Mouse (Mus musculus): ENCODE data around the gene Asb6. TPM values are rescaled to one million over a fixed set of nuclear protein-coding genes. Genes with fewer than 3 reads are reported as not detected.

Gene Asb6
- polyA plus RNA-seq, 1 experiment from 2014 or later = 37.8 TPM

- Histone ChIP-seq H3K36me3 (peaks cover 44% of the 10 kb centered on the region), H3K27me3 (no peaks in the 10 kb centered on the region), H3K9ac (no peak overlapping the region), H3K4me1 (peaks cover 32% of the 10 kb centered on the region), H3K9me3 (replicated peaks) (no peaks in the 10 kb centered on the region), H3K4me3 (replicated peaks) (no peak overlapping the region), H3K27ac (replicated peaks) (no peak overlapping the region), H3K4me2 (replicated peaks) (no peak overlapping the region)
- WGBS = 87% methylated on average over 7 of the region's 7 CpGs
- ATAC-seq (ENCODE audit: insufficient number of reproducible peaks, low FRiP score, low TSS enrichment, low read depth) = no peak
Measured at GRCm38 (mm10) chr2:30810573-30810972, 19.6 kb downstream of the Asb6 start.

GRCm38 (mm10) chr2:30809503-30809902, 20.6 kb downstream of the Asb6 start:
- H3K9ac ChIP-seq = no peak overlapping the region
- H3K4me2 ChIP-seq (replicated peaks) = no peak overlapping the region
- ATAC-seq (ENCODE audit: insufficient number of reproducible peaks, low FRiP score, low TSS enrichment, low read depth) = no peak
- H3K27ac ChIP-seq (replicated peaks) = no peak overlapping the region
- H3K36me3 ChIP-seq = peaks cover 34% of the 10 kb centered on the region
- H3K4me3 ChIP-seq (replicated peaks) = no peak overlapping the region; the same call in 1 of the 2 replicates
- H3K9me3 ChIP-seq (replicated peaks) = no peaks in the 10 kb centered on the region
- H3K4me1 ChIP-seq = peaks cover 32% of the 10 kb centered on the region
- WGBS = 77% methylated on average over 5 of the region's 5 CpGs
- no peaks in the 10 kb centered on the region for H3K27me3 ChIP-seq

- no peaks in the 10 kb centered on the region for H3K27me3 ChIP-seq
- peaks cover 22% of the 10 kb centered on the region for H3K36me3 ChIP-seq
- peak overlapping the region; percentile 64 for H3K9ac ChIP-seq
- no peak for ATAC-seq (ENCODE audit: insufficient number of reproducible peaks, low FRiP score, low TSS enrichment, low read depth)
- peak overlapping the region; percentile 69 for H3K27ac ChIP-seq (replicated peaks)
- H3K4me1 ChIP-seq = peaks cover 32% of the 10 kb centered on the region
- H3K9me3 ChIP-seq (replicated peaks) = no peaks in the 10 kb centered on the region
- WGBS = 3% methylated on average over 10 of the region's 10 CpGs
- peak overlapping the region; percentile 72 for H3K4me3 ChIP-seq (replicated peaks)
- H3K4me2 ChIP-seq (replicated peaks) = peak overlapping the region; percentile 88
Measured at GRCm38 (mm10) chr2:30808296-30808655, 21.9 kb downstream of the Asb6 start.

DNA sequence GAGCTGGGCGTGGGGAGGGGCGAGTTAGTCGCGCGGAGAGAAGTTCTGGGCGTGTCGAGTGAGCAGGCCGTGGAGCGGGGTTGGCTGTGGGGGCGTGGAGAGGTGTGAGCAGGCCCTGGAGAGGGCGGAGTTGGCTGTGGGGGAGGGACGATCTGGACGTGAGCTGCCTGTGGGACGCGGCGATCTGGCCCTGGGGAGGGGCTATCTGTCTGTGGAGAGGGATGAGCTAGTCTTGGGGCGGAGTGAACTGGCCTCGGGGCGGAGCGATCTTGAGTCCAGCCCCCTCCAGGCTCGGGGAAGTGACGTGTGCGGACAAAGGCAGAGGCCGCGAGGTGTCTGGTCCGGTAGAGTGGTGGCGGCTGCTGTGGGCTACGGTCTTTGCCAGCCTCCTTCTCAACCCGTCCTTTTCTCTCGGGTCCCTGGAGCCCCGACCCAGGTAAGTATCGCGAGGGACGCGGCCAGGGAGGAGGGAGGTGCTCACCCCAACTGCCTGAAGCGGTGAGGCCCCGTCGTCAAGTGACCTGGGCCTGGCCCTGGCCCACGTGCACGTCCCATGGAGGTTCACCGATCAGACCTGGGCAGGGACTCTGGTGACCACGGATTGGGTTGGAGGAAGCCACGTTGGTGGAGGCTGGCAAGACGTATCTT, 22.4 kb downstream of the Asb6 start, which contains the start of gene Ntmt1:
Ntmt1 (plus strand) TSS at position 179 of the 648 bp plus-strand sequence.
- H3K4me2 ChIP-seq (replicated peaks) = peak within 1 kb of the TSS; percentile 88
- peak; percentile 99 for ATAC-seq (ENCODE audit: insufficient number of reproducible peaks, low FRiP score, low TSS enrichment, low read depth)

DNA sequence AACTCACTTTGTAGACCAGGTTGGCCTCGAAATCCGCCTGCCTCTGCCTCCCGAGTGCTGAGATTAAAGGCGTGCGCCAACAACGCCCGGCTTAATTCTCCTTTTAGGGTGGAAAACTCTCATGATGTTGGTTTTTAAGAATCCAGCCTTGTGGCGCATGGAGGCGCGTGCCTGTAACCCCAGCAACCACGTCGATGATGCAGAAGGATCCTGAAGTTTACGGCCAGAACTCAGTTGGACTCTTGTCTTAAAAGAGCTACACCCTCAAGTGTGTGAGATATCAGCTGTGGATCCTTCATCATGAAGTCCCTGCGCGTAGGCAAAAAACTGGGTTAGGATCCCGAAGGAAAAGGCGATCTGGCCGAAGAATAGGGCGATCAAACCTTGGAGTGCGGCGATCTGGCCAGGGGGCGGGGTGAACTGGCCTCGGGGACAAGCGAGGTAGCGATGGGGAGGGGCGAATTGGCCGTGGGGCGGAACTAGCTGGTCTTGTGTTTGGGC, 22.9 kb downstream of the Asb6 start:
- Histone ChIP-seq H3K9me3 (replicated peaks) (no peaks in the 10 kb centered on the region), H3K4me2 (replicated peaks) (peak overlapping the region; percentile 88), H3K27ac (replicated peaks) (peak overlapping the region; percentile 69), H3K36me3 (peaks cover 11% of the 10 kb centered on the region; the same call in 1 of the 2 replicates), H3K4me3 (replicated peaks) (peak overlapping the region; percentile 72), H3K4me1 (peaks cover 32% of the 10 kb centered on the region), H3K27me3 (peaks cover 9% of the 10 kb centered on the region), H3K9ac (peak overlapping the region; percentile 35; the same call in 1 of the 2 replicates)
- WGBS = 9% methylated on average over 28 of the region's 28 CpGs
- ATAC-seq (ENCODE audit: insufficient number of reproducible peaks, low FRiP score, low TSS enrichment, low read depth) = no peak; the same call in 1 of the 2 replicates

More for the DNA sequence above, 22.4 kb downstream of the Asb6 start, which contains the start of gene Ntmt1:
- Histone ChIP-seq H3K4me3 (replicated peaks) (peak within 1 kb of the TSS; percentile 72), H3K36me3 (peaks cover 17% of the 10 kb centered on the region; the same call in 1 of the 2 replicates), H3K9me3 (replicated peaks) (no peaks in the 10 kb centered on the region), H3K27ac (replicated peaks) (peak within 1 kb of the TSS; percentile 69), H3K9ac (peak within 1 kb of the TSS; percentile 64), H3K4me1 (peaks cover 32% of the 10 kb centered on the region), H3K27me3 (peaks cover 3% of the 10 kb centered on the region)
- under 1% methylated on average over 40 of the region's 44 CpGs for WGBS

DNA sequence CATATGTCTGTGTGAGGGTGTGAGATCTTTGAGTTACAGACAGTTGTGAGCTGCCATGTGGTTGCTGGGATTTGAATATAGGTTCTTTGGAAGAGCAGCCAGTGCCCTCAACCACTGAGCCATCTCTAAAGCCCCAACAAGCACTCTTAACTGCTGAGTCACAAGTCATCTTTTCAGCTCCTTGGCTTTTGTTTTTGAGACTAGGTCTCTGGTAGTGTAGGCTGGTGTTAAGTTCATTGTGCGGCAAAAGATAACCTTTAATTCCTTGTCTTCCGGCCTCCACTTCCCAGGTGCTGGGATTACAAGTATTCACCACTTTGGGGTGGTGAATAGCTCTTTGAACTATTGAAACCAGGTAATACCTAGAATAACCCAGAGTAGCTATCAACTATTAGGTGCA, 24.1 kb downstream of the Asb6 start:
- no peak overlapping the region for H3K9ac ChIP-seq
- no peaks in the 10 kb centered on the region for H3K9me3 ChIP-seq (replicated peaks)
- H3K4me2 ChIP-seq (replicated peaks) = no peak overlapping the region
- H3K4me1 ChIP-seq = peaks cover 41% of the 10 kb centered on the region
- peaks cover 21% of the 10 kb centered on the region for H3K27me3 ChIP-seq
- WGBS = 89% methylated on average over 2 of the region's 2 CpGs
- ATAC-seq (ENCODE audit: insufficient number of reproducible peaks, low FRiP score, low TSS enrichment, low read depth) = no peak
- H3K27ac ChIP-seq (replicated peaks) = no peak overlapping the region
- peaks cover 4% of the 10 kb centered on the region; the same call in 1 of the 2 replicates for H3K36me3 ChIP-seq
- no peak overlapping the region for H3K4me3 ChIP-seq (replicated peaks)

DNA sequence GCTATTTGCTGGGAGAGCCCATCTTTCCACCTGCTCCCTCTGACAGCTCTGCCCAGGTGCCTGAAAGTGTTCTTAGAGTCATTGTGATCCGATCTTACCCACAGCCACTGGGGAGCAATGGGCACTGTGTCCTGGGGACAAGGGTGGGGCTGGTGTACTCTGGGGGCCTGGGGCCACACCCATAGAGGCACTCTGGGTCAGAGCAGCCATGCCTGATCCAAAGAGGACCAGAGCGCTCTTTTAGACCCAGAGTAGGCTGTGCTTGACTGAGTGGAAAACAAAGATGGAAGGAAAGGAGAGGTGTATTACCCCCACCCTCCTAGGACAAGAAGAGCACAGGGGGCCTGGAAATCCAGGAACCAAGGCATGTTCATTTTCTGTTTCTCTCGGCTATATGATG, 26.5 kb downstream of the Asb6 start, which contains the start of gene 1700001O22Rik:
1700001O22Rik (minus strand) TSS at position 58 of the 400 bp plus-strand sequence.
- H3K27me3 ChIP-seq = peaks cover 25% of the 10 kb centered on the region

GRCm38 (mm10) chr2:30801067-30801852, 28.9 kb downstream of the Asb6 start:
- Histone ChIP-seq H3K9ac (peak overlapping the region; percentile 35), H3K4me1 (peaks cover 27% of the 10 kb centered on the region), H3K36me3 (no peaks in the 10 kb centered on the region), H3K27ac (replicated peaks) (0 out of 2 replicates have a peak overlapping the region, but pooled peaks have one; percentile 3), H3K4me3 (replicated peaks) (peak overlapping the region; percentile 48), H3K27me3 (peaks cover 25% of the 10 kb centered on the region), H3K4me2 (replicated peaks) (peak overlapping the region; percentile 97), H3K9me3 (replicated peaks) (no peaks in the 10 kb centered on the region)
- ATAC-seq (ENCODE audit: insufficient number of reproducible peaks, low FRiP score, low TSS enrichment, low read depth) = no peak
- under 1% methylated on average over 77 of the region's 77 CpGs for WGBS

More for the DNA sequence above, 26.5 kb downstream of the Asb6 start, which contains the start of gene 1700001O22Rik:
- WGBS = 79% methylated on average over 3 of the region's 3 CpGs
- peaks cover 29% of the 10 kb centered on the region for H3K4me1 ChIP-seq
- no peak within 1 kb of the TSS for H3K27ac ChIP-seq (replicated peaks)
- no peaks in the 10 kb centered on the region for H3K9me3 ChIP-seq (replicated peaks)
- H3K4me2 ChIP-seq (replicated peaks) = no peak within 1 kb of the TSS
- no peaks in the 10 kb centered on the region for H3K36me3 ChIP-seq
- no peak within 1 kb of the TSS for H3K4me3 ChIP-seq (replicated peaks)
- ATAC-seq (ENCODE audit: insufficient number of reproducible peaks, low FRiP score, low TSS enrichment, low read depth) = no peak
- no peak within 1 kb of the TSS for H3K9ac ChIP-seq

DNA sequence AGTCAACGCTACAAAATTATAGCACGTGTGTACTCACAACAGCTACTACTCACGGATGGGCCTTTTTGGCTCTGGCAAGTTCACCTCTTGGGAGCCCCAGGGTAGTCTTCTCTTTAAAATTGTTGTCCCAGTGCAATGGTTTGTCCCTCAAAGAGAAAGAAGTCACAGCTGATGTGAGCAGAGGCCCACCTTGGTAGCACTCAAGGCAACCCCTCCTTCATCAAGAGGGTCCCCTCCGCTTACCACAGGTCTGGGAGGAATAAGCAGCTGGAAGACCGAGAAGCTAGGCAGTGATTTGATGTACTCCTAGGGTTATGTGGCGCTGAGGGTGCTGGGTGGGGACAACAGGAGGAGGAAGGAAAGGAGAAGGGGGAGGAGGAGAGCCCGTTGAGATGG, 29.5 kb downstream of the Asb6 start:
- H3K9me3 ChIP-seq (replicated peaks) = no peaks in the 10 kb centered on the region
- peak overlapping the region; percentile 48 for H3K4me3 ChIP-seq (replicated peaks)
- ATAC-seq (ENCODE audit: insufficient number of reproducible peaks, low FRiP score, low TSS enrichment, low read depth) = no peak
- H3K4me1 ChIP-seq = peaks cover 33% of the 10 kb centered on the region
- 0 out of 2 replicates have a peak overlapping the region, but pooled peaks have one; percentile 35 for H3K9ac ChIP-seq
- H3K27ac ChIP-seq (replicated peaks) = no peak overlapping the region
- H3K4me2 ChIP-seq (replicated peaks) = peak overlapping the region; percentile 97
- H3K27me3 ChIP-seq = peaks cover 25% of the 10 kb centered on the region
- H3K36me3 ChIP-seq = no peaks in the 10 kb centered on the region
- WGBS = 23% methylated on average over 7 of the region's 7 CpGs

DNA sequence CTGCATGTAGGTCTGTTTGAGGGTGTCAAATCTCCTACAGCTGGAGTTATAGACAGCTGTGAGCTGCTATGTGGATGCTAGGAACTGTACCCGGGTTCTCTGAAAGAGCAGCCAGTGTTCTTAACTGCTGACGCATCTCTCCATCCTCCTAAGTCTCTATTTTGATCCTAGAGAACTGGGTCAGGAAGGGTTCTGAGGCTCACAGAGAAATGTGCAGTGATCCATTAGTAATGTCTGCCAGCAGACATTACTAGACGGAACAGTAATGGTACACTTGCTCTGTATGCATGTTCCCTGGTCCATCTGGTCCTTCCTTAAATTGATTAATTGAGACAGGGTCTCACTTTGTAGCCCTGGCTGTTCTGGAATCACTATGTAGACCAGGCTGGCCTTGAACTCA, 30.7 kb downstream of the Asb6 start:
- H3K27ac ChIP-seq (replicated peaks) = no peak overlapping the region
- peaks cover 41% of the 10 kb centered on the region for H3K4me1 ChIP-seq
- H3K27me3 ChIP-seq = peaks cover 25% of the 10 kb centered on the region
- no peaks in the 10 kb centered on the region for H3K9me3 ChIP-seq (replicated peaks)
- H3K36me3 ChIP-seq = no peaks in the 10 kb centered on the region
- whole genome bisulfite sequencing = 75% methylated on average over 3 of the region's 3 CpGs
- H3K4me2 ChIP-seq (replicated peaks) = no peak overlapping the region
- H3K9ac ChIP-seq = no peak overlapping the region
- ATAC-seq (ENCODE audit: insufficient number of reproducible peaks, low FRiP score, low TSS enrichment, low read depth) = no peak
- H3K4me3 ChIP-seq (replicated peaks) = no peak overlapping the region

DNA sequence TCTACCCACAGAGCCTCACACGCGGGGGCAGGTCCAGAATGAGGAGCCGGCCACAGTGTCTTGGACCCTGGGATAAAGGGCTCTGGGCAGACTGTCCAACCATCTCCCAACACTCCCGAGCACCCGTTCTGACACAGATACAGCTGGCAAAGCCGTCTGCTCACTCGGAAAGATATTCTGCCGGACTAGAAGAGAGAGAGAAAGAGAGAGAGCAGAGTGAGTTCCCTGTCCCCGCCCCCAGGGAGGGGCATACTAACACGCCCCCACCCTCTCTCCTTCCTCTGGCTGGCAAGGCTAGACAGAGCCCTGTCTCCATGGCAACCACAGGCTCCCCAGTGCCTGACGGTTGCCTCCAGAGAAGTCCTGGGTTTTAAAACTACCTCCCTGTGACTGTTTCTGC, 33.8 kb downstream of the Asb6 start:
- Histone ChIP-seq H3K36me3 (no peaks in the 10 kb centered on the region), H3K27ac (replicated peaks) (peak overlapping the region; percentile 48), H3K9ac (no peak overlapping the region), H3K4me1 (peaks cover 39% of the 10 kb centered on the region), H3K27me3 (peaks cover 8% of the 10 kb centered on the region; the same call in 1 of the 2 replicates), H3K4me3 (replicated peaks) (peak overlapping the region; percentile 20), H3K9me3 (replicated peaks) (no peaks in the 10 kb centered on the region), H3K4me2 (replicated peaks) (peak overlapping the region; percentile 46)
- ATAC-seq (ENCODE audit: insufficient number of reproducible peaks, low FRiP score, low TSS enrichment, low read depth) = peak; percentile 75
- WGBS = 4% methylated on average over 11 of the region's 11 CpGs

Data from embryonic facial prominence, embryonic 15.5 days (tissue).